Mouse (Mus musculus) stomach, postnatal 0 days (tissue): ENCODE data around the gene AI467606.
"Not testable (repeated sequence)": the region's sequence is repeated elsewhere in the genome, so short reads cannot be mapped to it uniquely, and the experiment has no call there.

ENCODE experiments used
- CTCF ChIP-seq: IDR thresholded peaks from 2 replicates; pipeline ENCODE4 v1.5.1; 2016; ENCODE audit warnings: antibody characterized with exemption, low read depth, mild to moderate bottlenecking, moderate library complexity
- EP300 ChIP-seq: optimal IDR thresholded peaks from 2 replicates; pipeline ENCODE3; 2016; ENCODE audit warnings: antibody characterized with exemption

DNA sequence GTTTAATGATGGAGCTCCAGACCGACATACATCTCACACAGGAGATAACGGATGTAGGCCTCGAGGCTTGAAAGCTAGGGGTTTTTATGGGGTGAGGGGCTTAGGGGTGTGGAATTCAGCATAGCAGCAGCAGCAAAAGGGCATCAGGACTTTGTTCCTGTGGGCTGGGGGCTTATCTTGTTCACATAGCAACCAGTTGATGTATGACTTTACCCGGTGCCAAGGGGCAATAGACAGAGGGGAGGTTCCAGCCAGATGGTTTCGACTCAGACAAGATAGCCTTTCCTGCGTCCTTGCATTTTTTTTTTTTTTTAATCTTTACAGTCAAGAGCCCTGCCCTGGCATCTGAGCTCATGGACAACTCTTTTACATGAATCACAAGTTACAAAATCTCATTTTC, 5.4 kb upstream of the AI467606 start:
- TF ChIP-seq CTCF, EP300: not testable (repeated sequence)
